Mouse (Mus musculus) cerebellum, adult 9-10 months (tissue): ENCODE measurements at regions not wholly inside any gene's neighbourhood (a gene's known extent, or its start where the extent isn't known, plus 50 kb on each side); places are given as distances from the start of the nearest gene placed in this dataset.
"Not testable (repeated sequence)": the region's sequence is repeated elsewhere in the genome, so short reads cannot be mapped to it uniquely, and the experiment has no call there.

Experiments used
- DNase-seq: peaks from one replicate; pipeline ENCODE4 v3.0.0; 2022

- DNase-seq, result no peak
Observed at GRCm38 (mm10) chr1:177501288-177501687, 59.1 kb downstream of the Zbtb18 start.

- DNase-seq, result no peak
Observed at GRCm38 (mm10) chr1:177503946-177504345, 61.8 kb downstream of the Zbtb18 start.

GRCm38 (mm10) chr1:177504743-177505142, 62.6 kb downstream of the Zbtb18 start:
- no peak for DNase-seq

- DNase-seq, result not testable (repeated sequence)
Observed at GRCm38 (mm10) chr1:177507398-177507797, 65.2 kb downstream of the Zbtb18 start.

- no peak for DNase-seq
Observed at GRCm38 (mm10) chr1:177509786-177510185, 67.6 kb downstream of the Zbtb18 start.

- no peak for DNase-seq
Observed at GRCm38 (mm10) chr1:177512116-177512515, 70.0 kb downstream of the Zbtb18 start.

GRCm38 (mm10) chr1:177517934-177518610, 75.9 kb downstream of the Zbtb18 start:
- no peak for DNase-seq

- no peak for DNase-seq
Observed at GRCm38 (mm10) chr1:177518897-177519513, 76.9 kb downstream of the Zbtb18 start.

- no peak for DNase-seq
Observed at GRCm38 (mm10) chr1:177521110-177521509, 79.0 kb downstream of the Zbtb18 start.

- DNase-seq, result no peak
Observed at GRCm38 (mm10) chr1:177525141-177525540, 83.0 kb downstream of the Zbtb18 start.

GRCm38 (mm10) chr1:177531791-177532190, 89.6 kb downstream of the Zbtb18 start:
- no peak for DNase-seq

- DNase-seq, result no peak
Observed at GRCm38 (mm10) chr1:177532656-177533055, 90.5 kb downstream of the Zbtb18 start.

GRCm38 (mm10) chr1:177533332-177533731, 91.2 kb downstream of the Zbtb18 start:
- DNase-seq, result no peak

GRCm38 (mm10) chr1:177545031-177545735, 103.0 kb downstream of the Zbtb18 start:
- no peak for DNase-seq

- no peak for DNase-seq
Observed at GRCm38 (mm10) chr1:177547716-177548115, 105.6 kb downstream of the Zbtb18 start.

GRCm38 (mm10) chr1:177555471-177556291, 113.5 kb downstream of the Zbtb18 start:
- no peak for DNase-seq

- DNase-seq, result no peak
Observed at GRCm38 (mm10) chr1:177557432-177557831, 115.3 kb downstream of the Zbtb18 start.

GRCm38 (mm10) chr1:177557856-177558255, 115.7 kb downstream of the Zbtb18 start:
- DNase-seq, result no peak

- no peak for DNase-seq
Observed at GRCm38 (mm10) chr1:177561716-177562588, 119.8 kb downstream of the Zbtb18 start.

GRCm38 (mm10) chr1:177562589-177562912, 120.4 kb downstream of the Zbtb18 start:
- DNase-seq, result no peak

GRCm38 (mm10) chr1:177565678-177566077, 123.5 kb downstream of the Zbtb18 start:
- no peak for DNase-seq
